Mouse (Mus musculus) myocyte (in vitro differentiated cells): Measurements from ENCODE around the gene Spata17. TPM values are rescaled to one million over a fixed set of nuclear protein-coding genes. Genes with fewer than 3 reads are reported as not detected.

Experiments used
- H3K27me3 ChIP-seq: one replicate; pipeline ENCODE4 v1.6.1; 2011; ENCODE audit not compliant: control insufficient read depth, insufficient read depth, insufficient read length
- H3K36me3 ChIP-seq: one replicate; pipeline ENCODE4 v1.6.1; 2011; ENCODE audit not compliant: control insufficient read depth, insufficient read depth
- H3K4me2 ChIP-seq: one replicate; pipeline ENCODE4 v1.6.1; 2011; ENCODE audit warnings: low read depth, control low read depth
- H3K4me3 ChIP-seq: one replicate; pipeline ENCODE4 v1.5.1; 2011; ENCODE audit warnings: mild to moderate bottlenecking, control low read depth, moderate library complexity
- H3K79me2 ChIP-seq: one replicate; pipeline ENCODE4 v1.6.1; 2011; ENCODE audit not compliant: control insufficient read depth, insufficient read depth
- H3ac ChIP-seq: one replicate; pipeline ENCODE4 v1.6.1; 2011; ENCODE audit not compliant: control insufficient read depth, insufficient read length
- CEBPB ChIP-seq: IDR thresholded peaks from 2 replicates; pipeline ENCODE4 v1.6.1; 2011; ENCODE audit warnings: mild to moderate bottlenecking, moderate library complexity; ENCODE audit not compliant: poor library complexity, insufficient read depth, severe bottlenecking
- E2F4 ChIP-seq: IDR thresholded peaks from one replicate; pipeline ENCODE4 v1.6.1; 2011; ENCODE audit warnings: mild to moderate bottlenecking, control low read depth, moderate library complexity; ENCODE audit not compliant: insufficient read depth
- MAX ChIP-seq: IDR thresholded peaks from one replicate; pipeline ENCODE4 v1.6.1; 2011; ENCODE audit warnings: low read depth, mild to moderate bottlenecking, control low read depth
- MYOD1 ChIP-seq, 3 experiments: IDR thresholded peaks; one replicate each; pipeline ENCODE4 v1.6.1; 2011; ENCODE audit warnings: control low read depth in 2 of 3, low read depth in 2 of 3, mild to moderate bottlenecking in 2 of 3, moderate library complexity in 1 of 3; ENCODE audit not compliant: insufficient read length in 2 of 3, control insufficient read depth in 1 of 3
- MYOG ChIP-seq, 3 experiments: IDR thresholded peaks; one replicate each; pipeline ENCODE4 v1.6.1; 2011; ENCODE audit warnings: control low read depth in 2 of 3, low read depth in 2 of 3, mild to moderate bottlenecking in 2 of 3; ENCODE audit not compliant: insufficient read length in 2 of 3, control insufficient read depth in 1 of 3, insufficient read depth in 1 of 3
- POLR2A ChIP-seq: IDR thresholded peaks from one replicate; pipeline ENCODE4 v1.6.1; 2011; ENCODE audit warnings: low read depth, mild to moderate bottlenecking, control low read depth, moderate library complexity; ENCODE audit not compliant: insufficient read length
- POLR2AphosphoS2 ChIP-seq: IDR thresholded peaks from one replicate; pipeline ENCODE4 v1.6.1; 2011; ENCODE audit warnings: low read depth, control low read depth; ENCODE audit not compliant: insufficient read length
- REST ChIP-seq: IDR thresholded peaks from one replicate; pipeline ENCODE4 v1.6.1; 2011; ENCODE audit warnings: mild to moderate bottlenecking, control low read depth, moderate library complexity; ENCODE audit not compliant: insufficient read depth, insufficient read length
- SRF ChIP-seq: IDR thresholded peaks from one replicate; pipeline ENCODE4 v1.6.1; 2011; ENCODE audit warnings: low read depth; ENCODE audit not compliant: control insufficient read depth, insufficient read length
- TCF12 ChIP-seq: IDR thresholded peaks from one replicate; pipeline ENCODE4 v1.6.1; 2011; ENCODE audit warnings: mild to moderate bottlenecking, control low read depth; ENCODE audit not compliant: poor library complexity, insufficient read depth, severe bottlenecking
- TCF3 ChIP-seq: IDR thresholded peaks from one replicate; pipeline ENCODE4 v1.6.1; 2011; ENCODE audit warnings: low read depth, control low read depth; ENCODE audit not compliant: insufficient read length
- USF1 ChIP-seq: IDR thresholded peaks from one replicate; pipeline ENCODE4 v1.6.1; 2011; ENCODE audit warnings: low read depth, mild to moderate bottlenecking, control low read depth, moderate library complexity
- polyA plus RNA-seq: library from polyadenylated mRNA; unstranded; fragments of >200 nt; fragmentation: generic; extraction: Trizol; gene quantifications from one replicate; pipeline ENCODE4 v1.2.1, GENCODE M21; 2012; ENCODE audit warnings: missing spikeins

Spata17 gene
- polyA plus RNA-seq, result 0.05 TPM

DNA sequence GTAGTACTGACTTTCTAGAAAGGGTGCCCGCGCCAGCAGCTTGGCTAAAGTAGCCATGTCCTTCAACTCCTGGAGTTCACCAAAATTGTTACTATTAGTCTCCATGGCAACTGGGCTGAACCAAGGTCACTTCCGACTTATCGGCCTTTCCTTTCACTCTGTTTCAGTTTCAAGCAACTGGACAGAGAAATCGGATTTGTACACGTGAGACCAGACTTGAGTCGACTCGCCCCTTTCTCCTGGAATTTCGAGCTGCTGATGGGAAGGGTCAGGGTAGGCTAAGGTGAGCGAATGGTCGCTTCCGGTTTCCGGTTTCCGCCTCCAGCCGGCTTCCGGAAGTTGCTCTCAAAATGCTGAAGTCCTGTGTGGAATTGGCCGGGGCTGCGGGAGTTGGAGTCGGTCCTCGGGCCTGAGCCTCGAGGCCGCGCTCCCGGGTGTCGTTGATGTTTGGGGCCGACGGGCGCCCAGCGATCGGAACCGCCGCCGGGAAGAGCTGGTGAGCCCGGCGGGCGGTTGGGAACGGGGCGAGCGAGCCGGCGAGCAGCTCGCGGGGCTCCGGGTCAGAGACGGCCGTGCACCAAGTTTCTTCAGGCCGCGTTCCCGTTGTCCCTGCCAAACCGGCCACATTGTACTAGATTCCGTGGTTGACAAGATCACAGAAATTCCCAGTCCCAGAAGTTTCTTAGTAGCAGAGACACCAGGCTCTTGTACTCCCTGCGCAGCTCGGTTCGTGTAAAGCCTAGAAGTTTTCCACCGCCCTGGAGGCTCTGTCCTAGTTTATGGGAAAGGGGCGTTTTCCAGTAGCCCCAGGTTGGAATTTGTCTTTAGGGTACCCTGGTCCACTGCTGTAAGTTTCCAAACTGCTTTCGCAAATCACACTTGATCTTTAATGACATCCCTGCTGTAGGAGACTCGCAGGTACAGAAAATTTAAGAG is at the start of gene Spata17, which contains the start of gene Gpatch2:
Gene Spata17 (minus strand): TSS at position 285 of the 936 bp plus-strand sequence.
Gene Gpatch2 (plus strand): TSS at position 328 of the 936 bp plus-strand sequence.
- peak within 1 kb of the TSS; percentile 66 for H3K4me3 ChIP-seq
- TF ChIP-seq REST (no peak), POLR2A (peak; percentile 73), TCF12 (no peak), POLR2AphosphoS2 (peak; percentile 49), E2F4 (no peak)
- peak within 1 kb of the TSS; percentile 74 for H3K4me2 ChIP-seq
- H3K27me3 ChIP-seq, result no peaks in the 10 kb centered on the region
- H3K79me2 ChIP-seq, result peaks cover 31% of the 10 kb centered on the region
- no peaks in the 10 kb centered on the region for H3K36me3 ChIP-seq
- peak within 1 kb of the TSS; percentile 95 for H3ac ChIP-seq

DNA sequence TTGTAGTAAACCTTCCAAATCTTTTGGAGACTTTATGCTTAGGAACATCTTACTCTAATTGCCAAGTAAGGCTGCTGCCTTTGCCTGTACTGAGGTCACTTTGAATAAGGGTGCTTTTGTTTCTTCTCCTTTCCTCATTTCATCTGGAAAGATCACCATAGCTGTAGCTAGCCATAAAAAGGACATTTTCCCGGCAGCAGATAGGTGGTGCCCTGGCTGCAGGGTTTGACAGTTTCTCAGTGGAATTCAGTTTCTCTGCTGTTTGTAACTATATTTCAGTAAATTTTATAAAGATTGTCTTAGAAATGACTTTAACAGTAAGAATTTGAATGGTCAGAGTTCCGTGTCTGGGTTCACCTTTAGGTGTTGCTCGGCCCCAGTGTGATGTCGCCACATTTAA is 43.5 kb upstream of the Spata17 start:
- no peak overlapping the region for H3K4me2 ChIP-seq
- H3ac ChIP-seq, result no peak overlapping the region
- no peaks in the 10 kb centered on the region for H3K36me3 ChIP-seq
- TF ChIP-seq MYOD1 (IDR thresholded peaks at IDR 0.05; ENCODE audit: control insufficient read depth in 1 of 3, insufficient read length in 2 of 3, low read depth in 2 of 3) (no peak), MYOG (IDR thresholded peaks at IDR 0.05; ENCODE audit: control insufficient read depth in 1 of 3, insufficient read depth in 1 of 3, insufficient read length in 2 of 3, low read depth in 2 of 3) (no peak), CEBPB (no peak), REST (no peak), SRF (no peak), POLR2A (no peak), E2F4 (no peak), MAX (no peak), USF1 (no peak), POLR2AphosphoS2 (no peak), TCF3 (no peak), TCF12 (no peak)
- no peaks in the 10 kb centered on the region for H3K27me3 ChIP-seq
- no peak overlapping the region for H3K4me3 ChIP-seq
- no peaks in the 10 kb centered on the region for H3K79me2 ChIP-seq

DNA sequence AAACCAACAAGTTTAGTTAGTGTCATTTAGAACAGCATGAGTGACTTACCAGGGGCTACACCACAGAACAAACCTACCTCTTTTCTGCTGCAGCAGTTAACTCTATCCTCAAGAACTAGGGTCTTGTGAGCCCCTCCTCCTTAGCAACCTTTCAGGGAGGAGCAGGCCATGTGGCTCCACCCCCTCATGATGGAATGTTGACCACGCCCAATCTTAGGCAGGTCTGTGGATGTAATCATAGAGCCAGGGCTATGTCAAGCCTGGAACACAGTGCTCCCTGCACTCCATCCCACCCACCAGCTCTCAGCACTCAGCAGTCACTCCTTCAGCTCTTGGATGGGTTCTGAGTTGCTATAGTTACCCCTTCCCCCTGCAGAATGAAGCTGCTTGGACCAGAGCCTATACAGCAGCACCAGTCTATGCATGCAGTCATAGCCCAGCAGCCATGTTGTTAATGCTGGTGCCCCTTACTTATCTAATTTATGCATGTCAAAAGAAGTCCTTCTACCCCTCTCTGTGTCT is 35.5 kb upstream of the Spata17 start:
- TF ChIP-seq E2F4 (no peak), MYOG (IDR thresholded peaks at IDR 0.05; ENCODE audit: control insufficient read depth in 1 of 3, insufficient read depth in 1 of 3, insufficient read length in 2 of 3, low read depth in 2 of 3) (no peak), MAX (no peak), POLR2A (no peak), USF1 (no peak), POLR2AphosphoS2 (no peak), MYOD1 (IDR thresholded peaks at IDR 0.05; ENCODE audit: control insufficient read depth in 1 of 3, insufficient read length in 2 of 3, low read depth in 2 of 3) (no peak), TCF3 (no peak), CEBPB (no peak), REST (no peak), TCF12 (no peak), SRF (no peak)
- no peak overlapping the region for H3K4me3 ChIP-seq

DNA sequence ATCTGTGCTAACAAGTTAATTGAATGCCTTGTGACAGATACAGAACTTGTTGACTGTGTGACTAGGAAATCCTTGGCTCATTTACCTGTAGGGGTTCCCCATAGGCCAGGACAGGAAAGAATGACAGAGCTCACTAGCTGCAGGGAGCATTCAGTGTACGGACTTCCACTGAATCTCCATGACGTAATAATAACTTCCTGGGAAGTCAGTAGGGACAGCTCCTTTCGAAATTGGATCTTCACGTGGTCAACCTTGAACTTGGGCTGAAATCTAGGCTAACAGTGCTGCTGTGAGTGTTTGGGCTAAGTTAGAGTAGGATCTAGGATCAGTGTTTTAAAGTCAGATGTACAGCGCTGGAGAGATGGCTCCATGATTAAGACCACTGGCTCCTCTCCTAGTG is 29.5 kb upstream of the Spata17 start:
- no peaks in the 10 kb centered on the region for H3K79me2 ChIP-seq
- H3K27me3 ChIP-seq, result no peaks in the 10 kb centered on the region
- H3ac ChIP-seq, result no peak overlapping the region
- H3K36me3 ChIP-seq, result peaks cover 3% of the 10 kb centered on the region
- no peak overlapping the region for H3K4me2 ChIP-seq
- TF ChIP-seq MYOD1 (IDR thresholded peaks at IDR 0.05; ENCODE audit: control insufficient read depth in 1 of 3, insufficient read length in 2 of 3, low read depth in 2 of 3) (no peak), E2F4 (no peak), MYOG (IDR thresholded peaks at IDR 0.05; ENCODE audit: control insufficient read depth in 1 of 3, insufficient read depth in 1 of 3, insufficient read length in 2 of 3, low read depth in 2 of 3) (no peak), USF1 (no peak), SRF (no peak), CEBPB (no peak), MAX (no peak), POLR2A (no peak), REST (no peak), TCF3 (no peak), POLR2AphosphoS2 (no peak), TCF12 (no peak)
- no peak overlapping the region for H3K4me3 ChIP-seq

More for the DNA sequence above, 35.5 kb upstream of the Spata17 start:
- Histone ChIP-seq H3K4me2 (no peak overlapping the region), H3K27me3 (no peaks in the 10 kb centered on the region), H3K36me3 (peaks cover 3% of the 10 kb centered on the region), H3K79me2 (no peaks in the 10 kb centered on the region), H3ac (no peak overlapping the region)
